Mouse (Mus musculus) embryonic facial prominence, embryonic 14.5 days (tissue): ENCODE data around the gene Wnk4. TPM values are rescaled to one million over a fixed set of nuclear protein-coding genes. Genes with fewer than 3 reads are reported as not detected.

Experiments
- ATAC-seq: fragments of 200-750 bp; cut with Nextera tagmentation; 2 replicates; pipeline ENCODE4 v1.8.0; 2017; ENCODE audit warnings: low read depth, moderate number of reproducible peaks, moderate TSS enrichment
- DNase-seq: peaks from one replicate; pipeline ENCODE4 v3.0.0-alpha.2; 2015; ENCODE audit warnings: low spot score
- H3K27ac ChIP-seq: fragments of 300-500 bp; sonication (generic); replicated peaks from 2 replicates; pipeline ENCODE4 v1.5.1; 2014; ENCODE audit warnings: low read depth, mild to moderate bottlenecking, low read length, moderate library complexity
- H3K27me3 ChIP-seq: fragments of 300-500 bp; sonication (generic); replicated peaks from 2 replicates; pipeline ENCODE4 v1.6.1; 2014; ENCODE audit warnings: low read length; ENCODE audit not compliant: control insufficient read depth, insufficient read depth
- H3K36me3 ChIP-seq: fragments of 300-500 bp; sonication (generic); 2 replicates; pipeline ENCODE4 v1.6.1; 2014; ENCODE audit warnings: low read length, mixed read lengths; ENCODE audit not compliant: control insufficient read depth, insufficient read depth
- H3K4me1 ChIP-seq: fragments of 300-500 bp; sonication (generic); 2 replicates; pipeline ENCODE4 v1.6.1; 2014; ENCODE audit warnings: antibody characterized with exemption, low read length; ENCODE audit not compliant: control insufficient read depth, insufficient read depth
- H3K4me2 ChIP-seq: fragments of 300-500 bp; sonication (generic); 2 replicates; pipeline ENCODE4 v1.6.1; 2014; ENCODE audit warnings: low read depth, mild to moderate bottlenecking, low read length, moderate library complexity, mixed read lengths
- H3K4me3 ChIP-seq: fragments of 300-500 bp; sonication (generic); 2 replicates; pipeline ENCODE4 v1.5.1; 2014; ENCODE audit warnings: low read depth, mild to moderate bottlenecking, low read length
- H3K9ac ChIP-seq: fragments of 300-500 bp; sonication (generic); 2 replicates; pipeline ENCODE4 v1.6.1; 2014; ENCODE audit warnings: low read depth, mild to moderate bottlenecking, low read length, moderate library complexity, mixed read lengths
- H3K9me3 ChIP-seq: fragments of 300-500 bp; sonication (generic); 2 replicates; pipeline ENCODE4 v1.6.1; 2016; ENCODE audit warnings: low read length; ENCODE audit not compliant: control insufficient read depth
- WGBS: fragments of 180-500 bp; shearing (Covaris S2); extraction: QIAGEN DNeasy Blood & Tissue Kit; methylation state at CpG from one replicate; pipeline ENCODE4 v1.1.7; 2014; 5-methylcytosine and 5-hydroxymethylcytosine counted together
- polyA plus RNA-seq: library from polyadenylated mRNA; unstranded; fragments of >200 nt; fragmentation: Nextera tagmentation; extraction: Ambion mirVana; gene quantifications from 2 replicates; pipeline ENCODE4 v1.2.1, GENCODE M21; 2014

Wnk4 gene
- polyA plus RNA-seq, 1 experiment from 2014 or later: 11.9 TPM

GRCm38 (mm10) chr11:101234124-101234523 is 26.2 kb upstream of the Wnk4 start:
- Histone ChIP-seq H3K4me1 (peaks cover 40% of the 10 kb centered on the region), H3K27ac (no peak overlapping the region), H3K9me3 (no peaks in the 10 kb centered on the region), H3K4me2 (no peak overlapping the region), H3K9ac (no peak overlapping the region), H3K36me3 (no peaks in the 10 kb centered on the region), H3K27me3 (no peaks in the 10 kb centered on the region), H3K4me3 (no peak overlapping the region)
- DNase-seq: no peak
- no peak for ATAC-seq

DNA sequence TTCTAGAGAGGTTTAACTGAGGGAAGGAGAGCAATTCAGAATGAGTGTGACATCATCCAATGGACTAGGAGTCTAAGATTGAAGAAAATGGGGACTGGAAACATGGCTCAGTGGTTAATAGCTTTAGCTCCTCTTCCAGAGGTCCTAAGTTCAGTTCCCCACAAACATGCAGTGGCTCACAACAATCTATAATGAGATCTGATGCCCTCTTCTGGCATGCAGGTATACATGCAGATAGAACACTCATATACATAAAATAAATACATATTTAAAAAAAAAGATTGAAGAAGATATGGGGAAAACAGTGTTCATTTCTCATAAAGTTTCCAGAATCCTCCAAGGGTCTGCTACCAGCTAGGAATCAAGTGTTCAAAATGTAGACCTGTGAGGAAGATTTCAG is 24.9 kb upstream of the Wnk4 start:
- H3K27ac ChIP-seq: no peak overlapping the region
- H3K4me3 ChIP-seq: no peak overlapping the region
- ATAC-seq (no peak), DNase-seq (no peak)
- no peaks in the 10 kb centered on the region for H3K9me3 ChIP-seq
- H3K36me3 ChIP-seq: no peaks in the 10 kb centered on the region
- peaks cover 27% of the 10 kb centered on the region for H3K4me1 ChIP-seq
- no peak overlapping the region for H3K9ac ChIP-seq
- H3K27me3 ChIP-seq: no peaks in the 10 kb centered on the region
- H3K4me2 ChIP-seq: no peak overlapping the region

DNA sequence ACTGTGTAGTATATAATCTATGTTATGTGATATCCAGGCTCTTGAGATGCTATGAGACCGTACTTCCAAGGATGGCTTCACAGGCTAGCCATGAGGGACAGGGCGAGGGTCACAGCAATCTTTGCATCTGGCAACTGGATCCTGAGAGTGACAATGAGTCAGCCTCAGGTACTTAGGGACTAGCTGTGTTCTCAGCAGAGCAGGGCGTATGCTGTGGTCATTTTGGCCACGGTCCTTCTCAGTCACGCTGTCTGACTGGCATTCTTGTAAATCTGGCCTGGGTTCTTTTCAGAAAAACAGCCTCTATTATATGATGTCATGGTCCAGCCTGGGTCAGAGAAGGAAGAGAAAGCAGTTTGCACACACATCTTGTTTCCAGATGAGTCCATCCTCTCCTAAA is 23.6 kb upstream of the Wnk4 start:
- Histone ChIP-seq H3K4me3 (no peak overlapping the region), H3K36me3 (no peaks in the 10 kb centered on the region), H3K4me1 (peaks cover 14% of the 10 kb centered on the region), H3K27ac (0 out of 2 replicates have a peak overlapping the region, but pooled peaks have one; percentile 82), H3K27me3 (no peaks in the 10 kb centered on the region), H3K9me3 (no peaks in the 10 kb centered on the region), H3K9ac (no peak overlapping the region), H3K4me2 (no peak overlapping the region)
- ATAC-seq (no peak), DNase-seq (no peak)
- 85% methylated on average over 5 of the region's 5 CpGs for WGBS

DNA sequence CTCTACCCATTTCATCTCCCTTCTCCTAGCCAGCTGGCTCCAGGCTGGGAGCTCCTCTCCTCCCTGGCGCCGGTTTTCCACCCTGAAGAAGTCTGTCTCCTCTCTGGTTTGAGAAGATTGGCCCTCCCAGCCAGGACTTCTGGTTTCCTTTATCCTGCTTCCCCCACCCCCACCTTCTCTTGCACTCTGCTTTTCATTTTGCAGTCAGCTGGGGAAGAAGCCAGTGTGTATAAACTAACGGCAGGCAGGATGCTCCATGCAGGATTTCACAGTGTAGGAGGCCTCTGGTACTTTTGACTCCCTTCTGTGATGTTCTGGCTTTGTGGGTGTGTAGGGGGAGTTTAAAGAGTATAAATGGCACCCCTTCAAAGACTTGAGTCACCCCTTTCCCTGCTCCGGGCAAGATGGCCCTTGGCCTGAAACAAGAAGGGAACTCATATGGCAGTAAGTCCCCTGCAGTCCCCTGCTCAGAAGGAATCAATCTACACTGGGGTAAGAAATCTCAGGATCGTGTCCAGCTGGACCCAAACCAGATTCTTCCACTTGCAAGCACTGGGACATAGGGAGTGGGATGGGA is 22.2 kb upstream of the Wnk4 start:
- DNase-seq (peak; percentile 80), ATAC-seq (peak; percentile 72; the same call in 1 of the 2 replicates)
- Histone ChIP-seq H3K9me3 (no peaks in the 10 kb centered on the region), H3K27me3 (no peaks in the 10 kb centered on the region), H3K9ac (no peak overlapping the region), H3K4me3 (no peak overlapping the region), H3K4me2 (no peak overlapping the region; the same call in 1 of the 2 replicates), H3K4me1 (peaks cover 8% of the 10 kb centered on the region), H3K36me3 (no peaks in the 10 kb centered on the region), H3K27ac (peak overlapping the region; percentile 82)
- WGBS: 24% methylated on average over 5 of the region's 5 CpGs

GRCm38 (mm10) chr11:101245071-101245470 is 15.3 kb upstream of the Wnk4 start:
- H3K9ac ChIP-seq: no peak overlapping the region
- 11% methylated on average over 4 of the region's 4 CpGs for WGBS
- no peaks in the 10 kb centered on the region for H3K9me3 ChIP-seq
- peak; percentile 66 for DNase-seq
- ATAC-seq: no peak
- H3K4me2 ChIP-seq: peak overlapping the region; percentile 95
- peaks cover 14% of the 10 kb centered on the region for H3K4me1 ChIP-seq
- no peaks in the 10 kb centered on the region for H3K36me3 ChIP-seq
- H3K4me3 ChIP-seq: peak overlapping the region; percentile 68; the same call in 1 of the 2 replicates
- peak overlapping the region; percentile 83 for H3K27ac ChIP-seq
- no peaks in the 10 kb centered on the region for H3K27me3 ChIP-seq

- Histone ChIP-seq H3K27me3 (no peaks in the 10 kb centered on the region), H3K27ac (peak within 1 kb of the TSS; percentile 83), H3K36me3 (no peaks in the 10 kb centered on the region), H3K4me1 (peaks cover 14% of the 10 kb centered on the region), H3K4me3 (peak within 1 kb of the TSS; percentile 68), H3K4me2 (peak within 1 kb of the TSS; percentile 95), H3K9me3 (no peaks in the 10 kb centered on the region), H3K9ac (peak within 1 kb of the TSS; percentile 76)
- ATAC-seq (peak; percentile 74), DNase-seq (peak; percentile 74)
- under 1% methylated on average over 31 of the region's 63 CpGs for WGBS
These were observed 14.3 kb upstream of the Wnk4 start, which contains the start of gene Ramp2 for GRCm38 (mm10) chr11:101245855-101246701. Ramp2 (plus strand) TSS chr11:101246028.

- Histone ChIP-seq H3K4me3 (peak overlapping the region; percentile 68), H3K4me1 (peaks cover 14% of the 10 kb centered on the region), H3K27ac (peak overlapping the region; percentile 83), H3K9ac (peak overlapping the region; percentile 76), H3K4me2 (peak overlapping the region; percentile 95), H3K9me3 (no peaks in the 10 kb centered on the region), H3K27me3 (no peaks in the 10 kb centered on the region), H3K36me3 (no peaks in the 10 kb centered on the region)
- DNase-seq: no peak
- WGBS: 9% methylated on average over 7 of the region's 7 CpGs
- ATAC-seq: no peak; the same call in 1 of the 2 replicates
These were observed 13.7 kb upstream of the Wnk4 start for GRCm38 (mm10) chr11:101246702-101247012.

DNA sequence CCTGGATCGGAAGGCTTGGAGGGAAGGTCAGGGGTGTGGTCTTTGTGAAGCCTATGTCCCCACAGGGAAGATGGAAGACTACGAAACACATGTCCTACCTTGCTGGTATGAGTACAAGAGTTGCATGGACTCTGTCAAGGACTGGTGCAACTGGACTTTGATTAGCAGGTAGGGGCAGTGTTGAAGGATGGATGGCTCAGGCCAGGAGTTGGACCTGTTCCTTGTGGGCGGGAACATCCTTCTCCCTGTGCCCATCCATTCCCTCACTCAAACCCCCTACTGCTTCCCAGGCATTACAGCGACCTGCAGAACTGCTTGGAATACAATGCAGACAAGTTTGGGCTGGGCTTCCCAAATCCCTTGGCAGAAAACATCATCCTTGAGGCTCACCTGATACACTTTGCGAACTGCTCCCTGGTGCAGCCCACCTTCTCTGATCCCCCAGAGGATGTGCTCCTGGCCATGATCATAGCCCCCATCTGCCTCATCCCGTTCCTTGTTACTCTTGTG is 12.8 kb upstream of the Wnk4 start:
- ATAC-seq: no peak
- DNase-seq: no peak
- Histone ChIP-seq H3K4me2 (peak overlapping the region; percentile 95), H3K9ac (no peak overlapping the region), H3K27ac (no peak overlapping the region), H3K27me3 (no peaks in the 10 kb centered on the region), H3K4me1 (peaks cover 16% of the 10 kb centered on the region), H3K9me3 (no peaks in the 10 kb centered on the region), H3K4me3 (peak overlapping the region; percentile 68), H3K36me3 (no peaks in the 10 kb centered on the region)
- 83% methylated on average over 6 of the region's 6 CpGs for WGBS
